Mouse (Mus musculus) granulocyte monocyte progenitor cell, adult 5-6 weeks (primary cell): ENCODE data around the gene Ubc. TPM values are rescaled to one million over a fixed set of nuclear protein-coding genes. Genes with fewer than 3 reads are reported as not detected.

ENCODE experiments used
- ATAC-seq: replicated peaks from 2 replicates; pipeline ENCODE4 v1.8.0; 2016; ENCODE audit warnings: mild to moderate bottlenecking, moderate TSS enrichment, inconsistent platforms; ENCODE audit not compliant: poor library complexity, severe bottlenecking
- total RNA-seq, 2 experiments: library from RNA; stranded (forward) in 1 of 2; stranded (reverse) in 1 of 2; fragments of 200-712, 200-1000 nt in 1 of 2; fragments of >200 nt in 1 of 2; fragmentation: Nextera tagmentation in 1 of 2; gene quantifications; 2 replicates each; pipeline ENCODE4 v1.2.3; 2014 to 2017

Gene Ubc
- total RNA-seq, 2 experiments from 2014 or later = 139 to 280 TPM

DNA sequence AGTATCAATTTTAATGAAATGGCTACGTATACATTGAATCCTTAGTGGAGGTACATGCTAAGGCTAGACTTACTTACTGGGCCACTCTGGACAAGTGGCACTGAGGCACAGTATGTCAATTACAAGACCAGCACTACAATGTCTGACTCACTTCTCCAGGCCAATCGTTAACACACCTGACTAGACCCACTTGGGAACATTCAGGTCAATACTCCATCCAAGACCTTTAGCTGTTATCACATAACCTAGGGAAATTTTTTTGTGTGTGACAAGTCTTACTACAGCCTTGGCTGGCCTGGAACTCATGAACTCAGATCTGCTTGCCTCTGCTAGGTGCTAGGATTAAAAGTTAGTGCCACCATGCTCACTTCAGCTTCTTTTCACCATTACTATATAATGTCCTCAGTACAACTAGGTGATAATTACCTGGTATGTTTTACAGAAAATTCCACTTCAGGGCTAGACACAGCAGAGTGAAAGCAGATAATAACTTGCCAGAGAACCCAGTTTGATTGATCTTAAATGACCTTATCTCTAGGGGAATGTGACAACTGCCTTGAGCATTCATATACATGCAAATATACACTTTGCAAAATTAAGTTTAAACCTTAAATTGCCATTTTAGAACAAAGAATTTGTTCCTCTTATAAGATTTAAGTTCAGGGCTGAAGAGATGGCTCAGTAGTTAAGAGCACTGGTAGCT is 5.3 kb downstream of the Ubc start:
- no peak for ATAC-seq

DNA sequence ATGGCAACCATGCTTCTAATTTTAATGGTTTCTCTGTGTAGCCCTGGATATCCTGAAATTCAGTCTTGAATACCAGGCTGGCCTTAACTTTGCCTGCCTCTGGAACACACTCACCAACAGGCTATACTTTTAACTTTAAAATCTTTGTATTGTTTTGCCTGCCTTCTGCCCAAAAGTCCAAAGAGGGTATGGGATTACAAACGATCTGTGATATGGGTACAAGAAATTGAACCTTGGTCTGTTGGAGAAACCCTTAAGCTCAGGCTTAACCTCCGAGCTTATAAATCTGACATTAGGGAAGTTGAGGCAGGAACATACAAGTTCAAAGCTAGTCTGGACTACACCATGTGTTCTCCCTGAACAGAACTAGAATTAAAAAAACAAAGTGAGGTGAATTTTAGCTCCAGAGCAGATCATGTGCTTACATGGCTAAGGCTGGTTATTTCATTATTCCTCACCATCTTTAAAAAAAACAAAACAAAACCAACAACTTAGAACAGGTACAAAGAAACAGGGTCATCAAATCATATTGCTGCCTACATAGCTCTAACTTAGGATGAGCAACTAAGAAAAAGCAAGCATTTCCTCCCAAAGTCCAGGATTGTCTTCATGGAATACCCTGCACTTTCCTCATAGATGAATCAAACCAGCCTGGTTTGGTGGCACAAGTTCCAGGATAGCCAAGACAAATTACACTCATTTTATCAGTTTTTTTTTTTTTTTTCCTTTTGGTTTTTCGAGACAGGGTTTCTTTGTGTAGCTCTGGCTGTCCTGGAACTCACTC is 6.2 kb downstream of the Ubc start:
- no peak for ATAC-seq

DNA sequence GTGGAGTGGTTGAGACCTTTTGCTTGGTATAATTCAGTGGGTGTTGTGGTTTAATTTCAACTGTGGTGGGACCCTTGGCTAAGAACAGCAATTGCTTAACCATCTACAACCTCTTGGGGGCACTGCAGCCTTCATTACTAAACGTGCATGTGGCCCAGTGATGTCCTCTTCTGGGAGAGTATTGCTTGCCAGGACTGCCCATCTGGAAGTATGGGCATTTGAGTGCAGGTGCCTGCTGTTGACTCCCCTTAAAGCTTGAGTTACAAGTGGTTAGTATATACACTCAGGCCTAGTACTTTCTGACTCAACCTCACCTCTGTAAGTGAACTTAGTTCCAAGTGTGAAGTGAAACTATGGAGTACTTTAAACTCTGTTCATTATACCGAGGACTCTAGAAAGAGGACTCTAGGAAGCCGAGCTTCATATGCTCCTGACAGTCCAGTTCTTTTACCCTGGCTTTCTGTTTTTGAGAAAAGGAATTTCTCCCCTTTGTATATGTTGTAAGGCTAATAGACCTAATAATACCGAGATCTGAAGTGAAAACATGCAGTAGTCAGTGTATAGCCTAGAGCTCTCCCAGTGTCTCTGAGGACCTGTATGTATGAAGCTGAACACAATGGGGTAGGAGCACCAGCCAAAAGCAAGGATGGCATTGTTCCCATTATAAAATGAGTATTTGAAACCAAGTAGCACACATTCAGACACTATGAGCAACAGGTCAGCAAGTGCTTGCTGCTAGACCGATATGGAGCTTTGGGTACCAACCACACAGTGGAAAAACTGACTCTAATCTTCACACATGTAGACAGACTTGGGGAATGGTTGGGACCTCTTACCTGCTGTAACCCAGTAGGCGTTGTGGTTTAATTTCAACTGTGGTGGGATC is 7.1 kb downstream of the Ubc start:
- peak; percentile 75 for ATAC-seq

DNA sequence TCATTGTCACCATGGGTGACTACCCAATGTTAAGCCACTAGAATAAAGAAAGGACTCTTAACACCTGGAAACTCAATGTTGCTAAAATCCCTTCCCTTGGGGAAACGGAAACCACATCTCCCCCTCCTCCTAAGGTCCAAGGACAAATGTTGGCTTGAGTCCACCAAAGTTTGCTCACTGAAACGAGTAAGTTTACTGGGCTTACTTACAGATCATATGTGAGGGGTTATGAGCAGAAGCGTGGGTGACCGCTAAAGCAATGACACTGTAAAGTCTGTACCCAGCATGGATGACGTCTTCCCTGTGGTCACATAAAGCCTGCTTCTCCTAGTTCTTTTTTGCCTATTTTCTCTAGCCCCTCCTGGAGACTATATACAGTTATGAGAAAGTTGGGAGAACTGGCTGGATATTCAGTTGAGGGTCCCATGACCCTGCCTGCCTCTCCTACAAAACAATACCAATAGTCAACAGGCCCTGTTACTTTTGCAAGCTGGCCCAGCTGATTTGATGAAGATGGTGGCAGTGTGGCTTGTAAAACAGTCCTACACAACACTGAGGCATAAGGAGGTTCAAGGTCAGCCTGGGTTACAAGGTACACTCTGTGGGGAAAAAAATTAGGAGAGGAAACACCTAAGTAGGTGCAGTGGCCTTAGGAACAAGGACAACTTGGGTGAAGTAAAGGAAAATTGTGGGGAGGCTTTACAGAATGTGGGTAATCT is 7.9 kb downstream of the Ubc start:
- no peak for ATAC-seq

DNA sequence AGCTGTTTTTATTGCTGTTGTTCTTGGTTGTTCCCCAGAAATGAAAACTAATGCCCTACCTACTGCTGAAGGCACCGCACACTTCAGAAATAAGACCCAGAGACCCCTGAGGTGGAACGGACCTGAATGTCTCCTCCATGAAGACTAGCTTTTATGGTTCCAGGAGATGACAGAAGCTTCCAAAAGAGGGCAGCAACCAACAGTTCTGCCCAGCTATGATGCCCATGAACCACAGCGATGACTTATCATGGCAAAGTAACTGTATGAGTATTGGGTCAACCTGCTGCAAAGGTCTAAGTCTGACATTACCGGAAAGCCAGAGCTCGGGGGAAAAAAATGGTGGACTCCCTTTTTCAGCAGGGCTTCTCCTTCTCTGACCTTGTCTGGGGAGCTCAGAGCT is 11.1 kb downstream of the Ubc start:
- ATAC-seq = no peak

DNA sequence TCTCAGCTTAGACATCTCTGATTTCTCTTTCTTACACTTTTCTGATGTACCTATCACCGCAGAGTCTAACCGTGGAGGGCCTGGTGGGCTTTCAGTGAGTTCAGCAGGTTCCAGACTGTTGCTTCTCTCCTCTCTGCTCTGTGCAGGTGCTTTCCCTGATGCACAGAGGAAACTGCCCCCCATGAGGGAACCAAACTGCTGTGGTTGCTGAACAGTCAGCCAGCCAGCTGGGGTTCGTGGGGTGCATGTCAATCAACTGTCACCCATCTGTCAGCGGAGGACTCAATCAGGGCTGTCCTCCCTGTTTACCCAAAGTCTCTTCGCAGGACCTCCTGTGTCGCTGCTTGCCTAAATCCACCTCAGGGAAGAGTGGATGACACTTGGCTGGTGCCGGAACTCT is 12.8 kb downstream of the Ubc start:
- no peak for ATAC-seq

DNA sequence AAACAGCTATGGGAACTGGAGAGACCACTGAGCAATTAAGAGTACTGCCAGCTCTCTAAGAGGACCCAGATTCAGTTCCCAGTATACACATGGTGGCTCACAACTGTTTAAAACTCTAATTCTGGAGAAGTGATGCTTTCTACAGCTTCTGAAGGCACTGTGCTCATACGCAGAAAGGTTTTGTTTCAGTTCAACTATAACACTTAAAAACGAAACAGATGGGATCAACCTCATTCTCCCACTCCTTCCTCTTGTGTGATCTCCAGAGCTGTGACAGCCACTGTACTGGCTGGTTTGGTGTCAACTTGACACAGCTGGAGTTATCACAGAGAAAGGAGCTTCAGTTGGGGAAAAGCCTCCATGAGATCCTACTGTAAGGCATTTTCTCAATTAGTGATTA is 14.1 kb downstream of the Ubc start:
- peak; percentile 56 for ATAC-seq

DNA sequence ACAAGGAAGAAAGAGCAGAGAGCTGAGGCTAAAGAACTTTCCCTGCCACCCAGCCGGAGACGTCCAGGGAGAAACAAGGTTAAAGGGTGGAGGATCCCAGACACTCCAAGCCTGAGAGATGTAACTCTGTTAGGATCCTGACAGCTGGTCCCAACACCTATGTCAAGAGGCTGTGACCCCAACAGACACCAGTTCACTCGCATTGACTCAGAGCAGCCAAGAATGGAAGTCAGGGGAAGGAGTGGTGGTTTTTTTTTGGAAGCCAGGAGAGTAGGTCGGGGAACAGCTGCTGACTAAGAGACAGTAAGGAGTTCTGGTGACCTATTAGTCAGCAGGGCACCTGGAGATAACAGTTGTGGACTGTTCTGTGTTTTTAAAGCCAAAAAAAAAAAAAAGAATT is 18.0 kb downstream of the Ubc start:
- ATAC-seq = no peak

DNA sequence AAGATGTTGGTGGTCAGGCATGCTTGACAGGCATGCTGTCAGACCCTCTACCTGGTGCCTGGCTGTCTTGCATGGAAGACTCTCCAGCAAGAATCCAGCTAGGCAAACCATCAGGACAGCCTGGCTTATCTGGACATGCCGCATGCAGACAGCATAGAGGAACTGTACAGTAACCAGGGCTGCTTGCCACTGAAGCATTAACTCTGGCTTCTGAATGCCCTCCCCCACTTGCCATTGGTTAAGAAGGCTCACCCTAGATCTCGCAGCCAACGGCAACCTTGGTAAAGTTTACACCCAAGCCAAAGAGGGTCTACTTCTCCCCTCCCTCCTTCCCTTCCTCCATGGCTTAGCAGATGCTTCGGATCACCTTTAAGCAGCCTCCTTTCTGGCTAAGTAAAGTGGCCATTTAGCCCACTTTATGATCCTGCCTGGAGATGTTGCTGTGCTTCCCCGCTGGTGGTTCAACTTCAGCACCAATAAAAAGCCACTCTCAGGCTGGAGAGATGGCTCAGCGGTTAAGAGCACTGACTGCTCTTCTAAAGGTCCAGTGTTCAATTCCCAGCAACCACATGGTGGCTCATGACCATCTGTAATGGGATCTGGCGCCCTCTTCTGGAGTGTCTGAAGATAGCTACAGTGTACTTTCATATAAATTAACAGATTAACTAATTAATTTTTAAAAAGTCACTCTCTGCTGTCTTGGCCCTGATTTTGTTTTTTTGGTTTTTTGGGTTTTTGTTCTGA is 18.9 kb downstream of the Ubc start:
- ATAC-seq = no peak

DNA sequence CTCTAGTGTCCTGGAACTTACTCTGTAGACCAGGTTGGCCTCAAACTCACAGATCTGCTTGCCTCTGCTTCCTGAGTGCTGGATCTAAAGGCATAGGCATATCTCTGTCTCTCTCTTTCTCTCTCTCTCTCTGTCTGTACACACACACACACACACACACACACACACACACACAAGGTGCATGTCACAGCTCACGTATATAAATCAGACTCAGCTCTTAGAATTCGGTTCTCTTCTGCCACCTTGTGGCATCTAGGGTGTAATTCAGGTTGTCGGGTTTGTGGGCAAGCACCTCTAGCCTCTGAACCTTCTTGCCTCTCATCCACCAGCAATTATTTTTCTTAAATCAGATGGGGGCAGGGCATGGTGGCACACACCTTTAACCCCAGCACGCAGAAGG is 21.4 kb downstream of the Ubc start:
- peak; percentile 87 for ATAC-seq

DNA sequence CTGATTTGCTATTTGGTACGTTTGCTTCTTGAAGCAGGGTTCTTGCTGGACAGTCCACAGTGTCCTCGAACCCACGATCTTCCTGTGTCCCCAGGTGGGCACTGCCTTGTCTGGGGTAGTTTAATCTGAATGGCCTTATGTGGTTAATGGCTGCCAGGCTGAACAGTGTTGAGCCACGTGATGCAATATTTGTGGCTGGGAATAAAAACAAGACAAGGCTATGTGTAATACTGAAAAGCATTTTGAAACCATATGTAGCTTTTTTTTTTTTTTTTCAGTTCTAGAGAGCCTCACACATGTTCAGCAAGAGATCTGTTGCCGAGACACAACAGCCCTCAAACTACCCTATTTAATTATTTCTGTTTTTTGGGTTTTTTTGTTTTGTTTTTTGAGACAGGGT is 21.8 kb downstream of the Ubc start:
- ATAC-seq = peak; percentile 81

DNA sequence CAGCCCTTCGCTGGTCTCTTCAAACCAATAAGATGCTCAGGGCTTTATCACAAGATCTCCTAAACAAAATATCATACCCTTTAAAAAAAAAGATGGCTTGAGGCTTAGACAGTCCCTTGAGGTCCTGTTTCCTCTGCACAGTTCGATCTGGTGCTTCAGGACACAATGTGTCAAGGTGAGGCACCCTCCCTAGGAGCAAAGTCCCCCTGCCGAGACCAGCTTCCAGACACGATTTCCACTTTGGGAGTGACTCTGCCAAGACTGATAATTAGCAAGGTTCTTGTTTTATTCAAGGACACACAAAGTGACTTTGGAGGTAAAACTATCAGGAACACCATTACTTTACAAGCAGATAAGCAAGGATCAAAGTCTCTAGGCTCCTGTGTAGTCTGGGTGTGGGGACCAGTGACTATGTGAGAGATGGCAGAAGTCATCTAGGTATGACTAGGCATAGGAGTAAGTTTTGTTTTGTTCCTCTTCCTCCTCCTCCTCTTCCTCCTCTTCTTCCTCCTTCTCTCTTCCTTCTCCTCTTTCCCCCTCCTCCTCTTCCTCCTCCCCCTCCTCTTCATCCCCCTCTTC is 25.1 kb downstream of the Ubc start:
- no peak for ATAC-seq

DNA sequence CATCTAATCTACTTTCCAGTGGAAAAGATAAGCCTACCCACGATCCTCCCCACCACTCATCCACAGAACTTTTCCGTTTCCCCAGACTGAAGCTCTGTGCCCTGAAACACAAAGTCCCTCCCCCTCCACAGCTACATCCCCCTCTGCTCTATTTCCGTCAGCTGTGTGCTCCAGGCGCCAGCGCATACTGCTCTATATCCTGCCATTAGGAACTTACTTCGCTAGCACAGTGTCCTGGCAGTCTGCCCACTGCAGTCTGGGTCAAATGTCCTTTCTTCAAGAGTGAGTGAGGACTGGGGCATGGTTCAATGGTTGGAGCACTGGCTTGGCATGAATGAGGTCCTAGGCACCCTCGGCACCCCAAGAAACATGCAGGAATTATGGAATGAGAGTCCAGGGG is 26.1 kb downstream of the Ubc start:
- ATAC-seq = peak; percentile 31; the same call in 1 of the 2 replicates

DNA sequence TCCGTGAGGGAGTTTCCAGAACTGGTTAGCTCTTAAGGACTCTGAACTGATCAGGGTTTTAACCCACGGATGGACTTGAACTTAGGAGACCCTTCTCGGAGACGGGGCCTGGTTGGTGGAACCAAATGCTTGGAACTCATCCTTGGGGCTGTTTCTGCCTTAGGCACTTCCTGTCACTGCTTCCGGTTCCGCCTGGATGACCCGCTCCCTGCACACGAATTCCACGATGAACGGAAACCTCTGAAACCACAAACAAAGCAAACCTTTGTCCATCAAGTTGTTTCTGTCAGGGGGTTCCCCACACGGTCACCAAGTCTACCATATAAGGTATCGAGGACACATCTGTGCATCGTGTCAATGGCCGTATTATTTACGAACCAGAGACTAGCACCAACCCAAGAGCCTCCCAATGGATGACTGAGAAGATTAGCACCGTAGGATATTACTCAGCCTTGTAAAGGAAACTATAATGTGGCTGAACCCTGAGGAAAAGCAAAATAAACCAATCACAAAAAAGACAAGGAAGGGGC is 29.0 kb downstream of the Ubc start:
- no peak for ATAC-seq

DNA sequence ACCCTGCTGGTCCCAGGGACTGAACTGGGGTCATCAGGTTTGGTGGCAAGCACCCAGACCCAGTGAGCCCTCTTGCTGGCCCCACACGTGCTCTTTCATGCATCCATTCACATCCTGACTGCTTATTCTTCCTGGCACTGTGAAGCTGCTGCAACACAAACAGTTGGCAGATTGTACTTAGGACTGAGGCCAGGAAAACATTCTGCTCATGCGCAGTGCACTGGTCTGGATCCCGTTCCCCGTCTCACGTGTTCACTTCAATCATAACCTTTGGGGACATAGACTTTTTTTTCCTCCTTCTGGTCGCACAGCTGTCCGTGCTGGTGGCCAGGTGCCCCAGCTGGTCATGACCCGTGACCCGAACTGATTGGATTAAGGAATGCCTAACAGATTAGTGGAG is 29.4 kb downstream of the Ubc start:
- no peak for ATAC-seq

DNA sequence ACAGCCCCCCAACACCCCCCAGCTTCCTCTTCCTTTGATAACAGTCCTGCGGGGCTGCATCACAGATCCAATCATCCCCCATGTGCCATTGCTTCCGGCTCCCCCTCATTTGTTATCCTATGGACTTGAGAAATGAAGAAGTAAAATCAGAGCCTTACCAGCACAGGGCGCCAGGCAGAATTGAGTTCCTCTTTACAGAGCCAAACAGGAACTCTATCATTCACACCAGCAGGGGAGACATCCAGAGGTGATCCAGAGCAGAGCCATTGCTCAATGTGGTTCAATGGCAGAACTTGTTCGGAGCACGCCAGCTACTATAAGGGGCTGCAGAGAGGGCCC is 31.8 kb downstream of the Ubc start:
- peak; percentile 94 for ATAC-seq

DNA sequence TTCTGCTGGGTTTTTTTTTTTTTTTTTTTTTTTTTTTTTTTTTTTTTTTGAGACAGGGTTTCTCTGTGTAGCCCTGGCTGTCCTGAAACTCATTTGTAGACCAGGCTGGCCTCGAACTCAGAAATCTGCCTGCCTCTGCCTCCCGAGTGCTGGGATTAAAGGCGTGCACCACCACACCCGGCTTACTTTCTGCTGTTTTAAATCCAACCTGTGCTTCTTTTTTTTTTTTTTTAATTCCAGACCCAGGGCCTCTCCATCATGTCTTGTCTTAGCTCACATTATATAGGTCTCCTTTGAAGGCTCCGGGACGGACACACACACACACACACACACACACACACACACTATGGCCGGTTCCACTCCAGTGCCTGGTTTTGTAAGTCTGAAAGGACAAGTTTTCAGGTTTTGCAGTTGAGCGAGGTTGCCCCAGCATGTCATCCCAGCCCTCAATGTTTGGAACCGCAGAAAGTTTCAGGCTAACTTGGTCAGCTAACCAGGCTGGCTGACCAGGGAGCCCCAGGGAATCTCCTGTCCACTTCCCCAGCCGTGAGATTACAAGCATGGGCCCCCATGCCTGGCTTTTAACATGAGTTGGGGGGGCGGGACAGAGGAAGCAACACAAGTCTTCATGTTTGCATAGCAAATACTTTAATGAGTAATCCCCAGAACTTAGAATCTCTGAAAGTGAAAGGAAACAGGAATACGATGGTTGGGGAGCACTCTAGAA is 32.3 kb downstream of the Ubc start:
- no peak for ATAC-seq

DNA sequence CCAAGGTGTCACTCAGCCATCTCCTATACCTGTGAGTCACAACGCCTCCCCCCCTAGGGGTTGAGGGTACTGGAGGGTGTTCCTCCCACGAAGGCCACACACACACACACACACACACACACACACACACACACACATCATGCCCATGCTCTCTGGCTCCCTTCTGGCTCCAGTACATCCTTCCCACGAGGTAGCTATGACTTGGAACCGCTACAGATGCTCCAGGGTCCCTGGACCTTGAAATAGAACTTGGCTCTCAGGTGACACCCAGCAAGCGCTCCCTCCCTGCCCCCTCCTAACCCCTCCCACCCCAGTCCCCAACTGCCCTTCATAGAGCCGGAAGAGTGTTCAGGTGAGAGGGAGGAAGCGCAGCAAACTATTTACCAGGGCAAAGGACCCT is 34.4 kb downstream of the Ubc start:
- no peak for ATAC-seq
